Mouse (Mus musculus) lung, embryonic 14.5 days (tissue): ENCODE measurements at regions not wholly inside any gene's neighbourhood (a gene's known extent, or its start where the extent isn't known, plus 50 kb on each side); places are given as distances from the start of the nearest gene placed in this dataset.

Experiments used
- ATAC-seq: fragments of 200-750 bp; cut with Nextera tagmentation; 2 replicates; pipeline ENCODE4 v1.8.0; 2017; ENCODE audit warnings: mild to moderate bottlenecking, moderate TSS enrichment, moderate library complexity; ENCODE audit not compliant: insufficient read depth
- DNase-seq: peaks from one replicate; pipeline ENCODE4 v3.0.0-alpha.2; 2015
- H3K27ac ChIP-seq: fragments of 300-500 bp; sonication (generic); 2 replicates; pipeline ENCODE4 v1.5.1; 2014; ENCODE audit warnings: low read depth, mild to moderate bottlenecking, moderate library complexity
- H3K27me3 ChIP-seq: fragments of 300-500 bp; sonication (generic); 2 replicates; pipeline ENCODE4 v1.6.1; 2014; ENCODE audit warnings: low read length, control low read depth; ENCODE audit not compliant: insufficient read depth
- H3K36me3 ChIP-seq: fragments of 300-500 bp; sonication (generic); 2 replicates; pipeline ENCODE4 v1.6.1; 2014; ENCODE audit warnings: control low read depth; ENCODE audit not compliant: insufficient read depth
- H3K4me1 ChIP-seq: fragments of 300-500 bp; sonication (generic); 2 replicates; pipeline ENCODE4 v1.6.1; 2014; ENCODE audit warnings: antibody characterized with exemption, control low read depth; ENCODE audit not compliant: insufficient read depth
- H3K4me2 ChIP-seq: fragments of 300-500 bp; sonication (generic); 2 replicates; pipeline ENCODE4 v1.6.1; 2014; ENCODE audit warnings: mild to moderate bottlenecking
- H3K4me3 ChIP-seq: fragments of 300-500 bp; sonication (generic); 2 replicates; pipeline ENCODE4 v1.5.1; 2014; ENCODE audit warnings: low read depth, low read length
- H3K9ac ChIP-seq: fragments of 300-500 bp; sonication (generic); 2 replicates; pipeline ENCODE4 v1.6.1; 2014
- H3K9me3 ChIP-seq: fragments of 300-500 bp; sonication (generic); 2 replicates; pipeline ENCODE4 v1.6.1; 2016; ENCODE audit warnings: low read depth, low read length, control low read depth
- CTCF ChIP-seq: IDR thresholded peaks from 2 replicates; pipeline ENCODE4 v1.5.1; 2016; ENCODE audit warnings: antibody characterized with exemption, low read depth
- WGBS: fragments of 180-500 bp; shearing (Covaris S2); extraction: QIAGEN DNeasy Blood & Tissue Kit; methylation state at CpG from one replicate; pipeline ENCODE4 v1.1.7; 2014; 5-methylcytosine and 5-hydroxymethylcytosine counted together

DNA sequence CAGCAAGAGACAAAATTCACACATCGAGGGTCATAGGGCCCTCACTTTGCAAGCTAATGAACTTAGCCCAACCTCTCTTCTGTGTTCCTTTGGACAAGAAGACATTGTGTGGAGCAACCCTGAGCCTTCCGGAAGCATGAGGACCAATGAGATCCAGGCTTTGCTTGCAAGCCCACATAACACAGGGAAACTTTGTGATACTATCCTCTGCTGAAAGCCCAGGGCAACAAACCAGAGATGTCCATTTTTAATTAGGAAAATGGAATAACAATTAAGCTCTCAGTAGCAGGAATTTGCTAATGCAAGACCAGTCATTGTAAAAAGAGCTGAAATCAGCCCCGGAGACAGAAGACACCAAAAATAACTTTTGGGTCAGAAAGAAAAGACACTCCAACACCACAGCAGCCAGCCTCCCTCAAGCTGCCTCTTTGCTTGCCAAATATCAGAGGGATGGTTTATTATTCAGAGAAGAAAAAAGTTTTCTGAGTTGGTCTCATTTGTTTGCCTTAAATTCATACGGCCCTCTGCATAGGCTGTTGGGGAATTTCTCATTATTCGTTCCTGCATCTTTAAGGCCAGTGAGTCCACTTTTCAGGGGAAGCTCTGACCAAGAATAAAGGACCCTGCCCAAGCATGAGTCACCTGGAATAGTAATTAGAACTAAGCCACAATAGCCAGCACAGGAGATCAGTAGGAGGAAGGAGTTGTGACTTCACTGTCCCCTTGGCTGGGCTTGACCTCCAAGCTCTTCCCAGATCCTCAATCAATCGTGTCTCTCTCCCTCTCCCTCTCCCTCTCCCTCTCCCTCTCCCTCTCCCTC, 106.1 kb upstream of the Nck2 start:
- no peaks in the 10 kb centered on the region for H3K27me3 ChIP-seq
- no peak for TF ChIP-seq CTCF
- no peaks in the 10 kb centered on the region for H3K36me3 ChIP-seq
- H3K4me3 ChIP-seq, result no peak overlapping the region
- H3K4me1 ChIP-seq, result peaks cover 7% of the 10 kb centered on the region
- H3K9me3 ChIP-seq, result peaks cover 8% of the 10 kb centered on the region; the same call in 1 of the 2 replicates
- 48% methylated on average over 6 of the region's 6 CpGs for WGBS
- peak overlapping the region; percentile 58 for H3K27ac ChIP-seq
- DNase-seq, result peak; percentile 73
- no peak overlapping the region for H3K4me2 ChIP-seq
- no peak overlapping the region for H3K9ac ChIP-seq
- ATAC-seq, result peak; percentile 12; the same call in 1 of the 2 replicates

DNA sequence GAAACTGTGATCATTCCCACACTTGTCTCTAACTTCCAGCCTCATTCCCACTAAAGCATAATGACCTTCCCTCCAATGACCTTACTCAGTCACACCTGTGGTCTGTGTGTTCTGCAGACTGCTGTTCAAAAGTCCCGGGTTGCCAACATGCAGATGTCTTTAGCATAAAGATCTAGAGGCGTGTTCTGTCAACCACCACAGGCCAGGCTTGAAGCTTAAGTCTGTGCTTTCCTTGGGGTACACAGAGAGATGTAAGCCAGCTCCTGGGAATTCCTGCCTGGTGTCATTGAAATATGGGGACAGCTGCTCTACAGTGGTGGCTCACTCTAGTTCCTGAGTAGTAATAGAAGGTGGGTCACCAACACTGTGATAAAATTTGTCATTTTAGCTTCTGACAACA, 101.5 kb upstream of the Nck2 start:
- Histone ChIP-seq H3K27ac (no peak overlapping the region), H3K4me2 (no peak overlapping the region), H3K36me3 (no peaks in the 10 kb centered on the region), H3K9me3 (no peaks in the 10 kb centered on the region), H3K27me3 (no peaks in the 10 kb centered on the region), H3K4me3 (no peak overlapping the region), H3K9ac (no peak overlapping the region), H3K4me1 (peaks cover 5% of the 10 kb centered on the region)
- ATAC-seq, result no peak
- WGBS, result 76% methylated on average over 2 of the region's 2 CpGs
- no peak for TF ChIP-seq CTCF
- DNase-seq, result no peak

DNA sequence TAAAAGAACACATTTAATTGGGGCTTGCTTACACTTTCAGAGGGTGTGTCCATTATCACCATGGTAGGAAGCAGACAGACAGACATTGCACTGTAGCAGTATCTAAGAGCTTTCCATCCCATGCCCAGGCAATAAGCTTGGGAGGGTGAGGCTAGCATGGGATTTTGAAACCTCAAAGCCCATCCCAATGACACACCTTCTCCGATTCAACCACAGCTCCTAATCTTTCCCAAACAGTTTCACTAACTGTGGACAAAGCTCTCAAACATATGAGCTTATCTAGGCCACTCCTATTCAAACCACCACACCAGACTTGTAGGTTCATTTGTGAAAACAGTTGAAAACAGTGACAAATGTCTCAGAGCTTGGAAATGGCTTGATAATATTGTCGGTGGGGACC, 101.0 kb upstream of the Nck2 start:
- H3K4me1 ChIP-seq, result no peaks in the 10 kb centered on the region
- H3K9me3 ChIP-seq, result no peaks in the 10 kb centered on the region
- H3K9ac ChIP-seq, result no peak overlapping the region
- DNase-seq (no peak), ATAC-seq (no peak)
- no peak for TF ChIP-seq CTCF
- H3K27me3 ChIP-seq, result no peaks in the 10 kb centered on the region
- H3K27ac ChIP-seq, result no peak overlapping the region
- no peak overlapping the region for H3K4me2 ChIP-seq
- WGBS, result 79% methylated on average over 2 of the region's 2 CpGs
- H3K36me3 ChIP-seq, result no peaks in the 10 kb centered on the region
- no peak overlapping the region for H3K4me3 ChIP-seq

DNA sequence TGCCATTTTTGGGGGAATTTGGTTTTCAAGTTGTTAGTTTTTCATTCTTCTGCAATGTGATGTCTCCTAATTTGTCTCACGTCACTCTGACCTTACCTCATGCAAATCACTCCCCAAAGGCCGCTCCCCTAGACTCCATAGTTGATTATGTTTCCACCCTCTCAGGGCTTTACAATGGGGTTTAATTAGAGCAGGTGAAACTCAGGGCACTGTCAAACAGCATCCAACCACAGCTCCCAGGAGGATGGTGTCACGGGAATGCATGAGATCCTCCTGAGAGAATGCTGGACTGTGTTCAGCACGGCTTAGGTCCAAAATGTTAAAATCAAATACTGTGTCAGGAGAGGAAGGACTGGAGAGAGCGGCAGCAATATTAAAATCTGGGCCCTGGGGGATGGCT, 100.4 kb upstream of the Nck2 start:
- Histone ChIP-seq H3K9me3 (no peaks in the 10 kb centered on the region), H3K27ac (no peak overlapping the region), H3K36me3 (no peaks in the 10 kb centered on the region), H3K4me3 (no peak overlapping the region), H3K9ac (no peak overlapping the region), H3K27me3 (no peaks in the 10 kb centered on the region), H3K4me1 (no peaks in the 10 kb centered on the region), H3K4me2 (no peak overlapping the region)
- DNase-seq (no peak), ATAC-seq (no peak)
- no peak for TF ChIP-seq CTCF
- WGBS, result 80% methylated on average over 5 of the region's 5 CpGs

DNA sequence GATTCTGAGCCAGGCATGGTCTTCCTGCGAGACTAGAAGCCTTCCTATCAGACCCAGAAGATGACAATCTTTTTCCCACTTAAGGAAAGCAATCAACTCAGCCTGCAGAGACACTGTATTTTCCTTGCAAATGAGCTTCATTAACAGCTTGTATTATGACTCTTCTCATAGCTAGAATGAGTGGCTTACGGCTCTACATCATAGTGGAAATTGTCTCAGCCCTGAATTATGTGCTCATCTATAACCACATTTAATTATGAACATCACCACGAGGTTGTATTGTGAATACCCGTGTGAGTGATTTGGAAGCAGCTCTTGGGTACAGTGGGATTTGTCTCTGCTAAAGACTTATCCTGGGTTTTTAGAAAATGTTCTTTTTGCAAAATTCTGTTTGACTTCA, 97.2 kb upstream of the Nck2 start:
- no peak for TF ChIP-seq CTCF
- DNase-seq, result no peak
- Histone ChIP-seq H3K9me3 (no peaks in the 10 kb centered on the region), H3K4me2 (no peak overlapping the region), H3K27ac (no peak overlapping the region), H3K27me3 (no peaks in the 10 kb centered on the region), H3K36me3 (no peaks in the 10 kb centered on the region), H3K9ac (no peak overlapping the region), H3K4me1 (no peaks in the 10 kb centered on the region), H3K4me3 (no peak overlapping the region)
- no peak for ATAC-seq
- WGBS, result 75% methylated on average over 4 of the region's 4 CpGs

DNA sequence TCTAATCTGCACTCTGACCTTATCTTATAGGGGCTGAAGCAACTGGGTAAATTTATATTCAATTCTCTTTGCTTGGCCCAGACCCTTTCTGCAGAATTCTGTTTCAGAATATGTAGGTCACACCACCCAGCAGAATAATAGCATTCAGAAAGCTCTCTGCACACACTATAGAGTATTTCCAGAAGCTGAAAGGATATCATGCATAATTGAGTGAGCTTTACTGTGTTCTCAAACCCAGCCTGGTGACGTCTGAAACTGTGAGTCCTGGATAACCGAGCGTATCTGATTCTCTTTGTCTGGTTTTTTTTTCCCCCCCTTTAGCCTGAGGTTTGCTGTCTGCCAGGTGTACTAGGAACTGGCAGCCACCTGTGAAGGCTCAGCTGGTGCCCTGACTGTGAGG, 94.4 kb upstream of the Nck2 start:
- Histone ChIP-seq H3K4me2 (no peak overlapping the region), H3K27me3 (no peaks in the 10 kb centered on the region), H3K4me1 (no peaks in the 10 kb centered on the region), H3K4me3 (no peak overlapping the region), H3K36me3 (no peaks in the 10 kb centered on the region), H3K9ac (no peak overlapping the region), H3K9me3 (no peaks in the 10 kb centered on the region), H3K27ac (no peak overlapping the region)
- ATAC-seq (no peak), DNase-seq (no peak)
- TF ChIP-seq CTCF, result no peak
- 81% methylated on average over 3 of the region's 3 CpGs for whole genome bisulfite sequencing

- H3K4me2 ChIP-seq, result no peak overlapping the region
- H3K27me3 ChIP-seq, result no peaks in the 10 kb centered on the region
- WGBS, result 36% methylated on average over 6 of the region's 6 CpGs
- no peaks in the 10 kb centered on the region for H3K9me3 ChIP-seq
- H3K4me3 ChIP-seq, result no peak overlapping the region
- peaks cover 18% of the 10 kb centered on the region for H3K4me1 ChIP-seq
- H3K27ac ChIP-seq, result no peak overlapping the region; the same call in 1 of the 2 replicates
- no peaks in the 10 kb centered on the region for H3K36me3 ChIP-seq
- no peak for TF ChIP-seq CTCF
- DNase-seq (peak; percentile 72), ATAC-seq (0 out of 2 replicates have a peak, but pooled peaks have one; percentile 25)
- H3K9ac ChIP-seq, result no peak overlapping the region
Measured at GRCm38 (mm10) chr1:43358191-43358590, 86.2 kb upstream of the Nck2 start.
